Mouse (Mus musculus) lung, postnatal 0 days (tissue): ENCODE measurements at regions not wholly inside any gene's neighbourhood (a gene's known extent, or its start where the extent isn't known, plus 50 kb on each side); places are given as distances from the start of the nearest gene placed in this dataset.

Experiments used
- ATAC-seq: fragments of 200-750 bp; cut with Nextera tagmentation; 2 replicates; pipeline ENCODE4 v1.8.0; 2017; ENCODE audit warnings: moderate library complexity
- DNase-seq: peaks from one replicate; pipeline ENCODE4 v3.0.0-alpha.2; 2016; ENCODE audit warnings: low spot score
- H3K27ac ChIP-seq: fragments of 300-500 bp; sonication (generic); 2 replicates; pipeline ENCODE4 v1.5.1; 2014; ENCODE audit warnings: antibody characterized with exemption, mild to moderate bottlenecking, low read length, mixed read lengths
- H3K27me3 ChIP-seq: fragments of 300-500 bp; sonication (generic); replicated peaks from 2 replicates; pipeline ENCODE4 v1.6.1; 2014; ENCODE audit warnings: low read length, mixed read lengths; ENCODE audit not compliant: insufficient read depth
- H3K36me3 ChIP-seq: fragments of 300-500 bp; sonication (generic); 2 replicates; pipeline ENCODE4 v1.6.1; 2014; ENCODE audit warnings: low read length, mixed read lengths; ENCODE audit not compliant: insufficient read depth
- H3K4me1 ChIP-seq: fragments of 300-500 bp; sonication (generic); 2 replicates; pipeline ENCODE4 v1.6.1; 2014; ENCODE audit warnings: antibody characterized with exemption, low read depth, low read length, mixed read lengths; ENCODE audit not compliant: insufficient read depth
- H3K4me2 ChIP-seq: fragments of 300-500 bp; sonication (generic); replicated peaks from 2 replicates; pipeline ENCODE4 v1.6.1; 2014; ENCODE audit warnings: low read depth, mild to moderate bottlenecking, low read length, moderate library complexity, mixed read lengths
- H3K4me3 ChIP-seq: fragments of 300-500 bp; sonication (generic); 2 replicates; pipeline ENCODE4 v1.5.1; 2014; ENCODE audit warnings: low read depth, low read length
- H3K9ac ChIP-seq: fragments of 300-500 bp; sonication (generic); replicated peaks from 2 replicates; pipeline ENCODE4 v1.6.1; 2014; ENCODE audit warnings: low read depth, mild to moderate bottlenecking
- H3K9me3 ChIP-seq: fragments of 300-500 bp; sonication (generic); 2 replicates; pipeline ENCODE4 v1.6.1; 2016; ENCODE audit warnings: low read length, mixed read lengths
- CTCF ChIP-seq: IDR thresholded peaks from 2 replicates; pipeline ENCODE4 v1.5.1; 2016; ENCODE audit warnings: antibody characterized with exemption, mild to moderate bottlenecking
- EP300 ChIP-seq: IDR thresholded peaks from 2 replicates; pipeline ENCODE4 v1.6.1; 2016; ENCODE audit warnings: antibody characterized with exemption, mild to moderate bottlenecking, control low read depth
- WGBS: fragments of 180-500 bp; shearing (Covaris S2); extraction: QIAGEN DNeasy Blood & Tissue Kit; methylation state at CpG from one replicate; pipeline ENCODE4 v1.1.7; 2014; 5-methylcytosine and 5-hydroxymethylcytosine counted together

GRCm38 (mm10) chr15:60617371-60617770 is 236.2 kb downstream of the Fam84b start:
- Histone ChIP-seq H3K4me2 (no peak overlapping the region), H3K27me3 (no peaks in the 10 kb centered on the region), H3K36me3 (no peaks in the 10 kb centered on the region), H3K4me1 (peaks cover 2% of the 10 kb centered on the region; the same call in 1 of the 2 replicates), H3K9ac (no peak overlapping the region), H3K9me3 (no peaks in the 10 kb centered on the region), H3K4me3 (no peak overlapping the region), H3K27ac (no peak overlapping the region)
- no peak for TF ChIP-seq CTCF
- TF ChIP-seq EP300, result no peak
- peak; percentile 26 for DNase-seq
- 45% methylated on average over 2 of the region's 2 CpGs for WGBS
- peak; percentile 68 for ATAC-seq

- DNase-seq, result no peak
- H3K4me1 ChIP-seq, result no peaks in the 10 kb centered on the region
- no peak overlapping the region for H3K27ac ChIP-seq
Measured at GRCm38 (mm10) chr15:60601885-60602284, 251.7 kb downstream of the Fam84b start.

GRCm38 (mm10) chr15:60577084-60577483 is 276.5 kb downstream of the Fam84b start:
- no peak overlapping the region for H3K9ac ChIP-seq
- no peak overlapping the region for H3K27ac ChIP-seq
- H3K36me3 ChIP-seq, result no peaks in the 10 kb centered on the region
- H3K4me3 ChIP-seq, result no peak overlapping the region
- no peaks in the 10 kb centered on the region for H3K4me1 ChIP-seq
- TF ChIP-seq CTCF, result no peak
- TF ChIP-seq EP300, result no peak
- DNase-seq (no peak), ATAC-seq (no peak)
- H3K9me3 ChIP-seq, result no peaks in the 10 kb centered on the region
- 81% methylated on average over 5 of the region's 5 CpGs for WGBS
- no peaks in the 10 kb centered on the region for H3K27me3 ChIP-seq
- no peak overlapping the region for H3K4me2 ChIP-seq

More at GRCm38 (mm10) chr15:60601885-60602284, 251.7 kb downstream of the Fam84b start:
- no peak for ATAC-seq
- no peaks in the 10 kb centered on the region for H3K27me3 ChIP-seq
- no peak for TF ChIP-seq CTCF
- TF ChIP-seq EP300, result no peak
- H3K36me3 ChIP-seq, result no peaks in the 10 kb centered on the region
- no peaks in the 10 kb centered on the region for H3K9me3 ChIP-seq
- no peak overlapping the region for H3K4me2 ChIP-seq
- no peak overlapping the region for H3K9ac ChIP-seq
- H3K4me3 ChIP-seq, result no peak overlapping the region

GRCm38 (mm10) chr15:60566267-60566666 is 287.3 kb downstream of the Fam84b start:
- no peak for ATAC-seq

GRCm38 (mm10) chr15:60565017-60565416 is 288.6 kb downstream of the Fam84b start:
- H3K4me3 ChIP-seq, result no peak overlapping the region
- H3K9me3 ChIP-seq, result no peaks in the 10 kb centered on the region
- H3K4me2 ChIP-seq, result no peak overlapping the region
- no peak for TF ChIP-seq CTCF
- no peak for TF ChIP-seq EP300
- H3K27me3 ChIP-seq, result no peaks in the 10 kb centered on the region
- no peak overlapping the region for H3K9ac ChIP-seq
- H3K27ac ChIP-seq, result no peak overlapping the region
- no peaks in the 10 kb centered on the region for H3K4me1 ChIP-seq
- no peak for DNase-seq
- H3K36me3 ChIP-seq, result no peaks in the 10 kb centered on the region
- 45% methylated on average over 2 of the region's 2 CpGs for WGBS
- no peak for ATAC-seq

More at GRCm38 (mm10) chr15:60566267-60566666, 287.3 kb downstream of the Fam84b start:
- Histone ChIP-seq H3K4me3 (no peak overlapping the region), H3K9ac (no peak overlapping the region), H3K27me3 (no peaks in the 10 kb centered on the region), H3K9me3 (no peaks in the 10 kb centered on the region), H3K4me1 (no peaks in the 10 kb centered on the region), H3K4me2 (no peak overlapping the region), H3K36me3 (no peaks in the 10 kb centered on the region), H3K27ac (no peak overlapping the region)
- TF ChIP-seq EP300 (no peak), CTCF (no peak)
- DNase-seq, result no peak
- WGBS, result 96% methylated on average over 3 of the region's 3 CpGs

GRCm38 (mm10) chr15:60560641-60561040 is 292.9 kb downstream of the Fam84b start:
- H3K36me3 ChIP-seq, result no peaks in the 10 kb centered on the region
- no peak overlapping the region for H3K9ac ChIP-seq
- ATAC-seq (no peak), DNase-seq (no peak)
- H3K4me1 ChIP-seq, result no peaks in the 10 kb centered on the region
- no peak overlapping the region for H3K4me2 ChIP-seq
- no peaks in the 10 kb centered on the region for H3K9me3 ChIP-seq
- TF ChIP-seq CTCF (no peak), EP300 (no peak)
- 70% methylated on average over 1 of the region's 1 CpGs for WGBS
- no peak overlapping the region for H3K27ac ChIP-seq
- H3K27me3 ChIP-seq, result no peaks in the 10 kb centered on the region
- no peak overlapping the region for H3K4me3 ChIP-seq

GRCm38 (mm10) chr15:60555691-60556090 is 297.9 kb downstream of the Fam84b start:
- no peak for DNase-seq
- WGBS, result 79% methylated on average over 2 of the region's 2 CpGs

More at GRCm38 (mm10) chr15:60555691-60556090, 297.9 kb downstream of the Fam84b start:
- H3K27me3 ChIP-seq, result no peaks in the 10 kb centered on the region
- H3K4me3 ChIP-seq, result no peak overlapping the region
- H3K9me3 ChIP-seq, result no peaks in the 10 kb centered on the region
- H3K36me3 ChIP-seq, result no peaks in the 10 kb centered on the region
- no peaks in the 10 kb centered on the region for H3K4me1 ChIP-seq
- H3K9ac ChIP-seq, result no peak overlapping the region
- H3K27ac ChIP-seq, result no peak overlapping the region
- ATAC-seq, result no peak
- no peak overlapping the region for H3K4me2 ChIP-seq
- TF ChIP-seq EP300 (no peak), CTCF (no peak)
